Mouse (Mus musculus): ENCODE measurements at regions not wholly inside any gene's neighbourhood (a gene's known extent, or its start where the extent isn't known, plus 50 kb on each side); places are given as distances from the start of the nearest gene placed in this dataset.

DNA sequence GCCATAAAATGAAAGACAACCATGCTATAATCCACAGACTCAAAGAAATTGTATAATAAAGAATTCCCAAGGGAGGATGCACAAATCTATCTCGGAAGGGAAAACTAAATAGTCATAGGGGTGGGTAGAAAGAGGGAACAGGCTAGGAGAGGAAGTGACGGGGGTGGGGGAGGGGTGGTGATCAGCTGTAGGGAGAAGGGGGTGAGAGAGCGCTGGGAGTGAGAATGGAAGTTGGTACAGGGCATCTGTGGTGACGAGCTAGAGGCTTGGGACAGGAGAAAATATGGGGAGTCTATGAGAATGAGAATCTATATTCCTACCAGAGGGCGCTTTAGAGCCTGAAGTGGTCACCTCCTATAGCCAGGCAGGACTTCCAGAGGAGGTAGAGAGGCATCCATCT lies 229.2 kb upstream of the Zeb2 start:
- no peak for ATAC-seq

DNA sequence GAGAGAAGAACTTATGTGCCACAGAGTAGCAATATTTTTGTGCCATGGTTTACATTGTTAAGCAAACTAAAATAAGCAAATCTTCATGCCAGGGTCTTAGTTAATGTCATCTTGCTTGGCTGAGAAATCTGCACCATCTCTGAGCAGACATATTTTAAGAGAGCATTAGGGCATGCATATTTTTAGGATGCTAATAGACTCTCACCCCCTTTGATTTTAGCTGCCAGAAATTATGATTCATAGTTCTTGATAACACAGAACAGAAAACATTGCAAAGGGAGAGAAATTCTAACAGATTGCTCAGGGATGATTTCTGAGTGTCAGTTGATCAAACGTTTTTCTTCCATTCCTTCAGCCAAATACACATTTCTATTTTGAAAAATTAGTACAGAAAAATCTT lies 222.7 kb upstream of the Zeb2 start:
- ATAC-seq: no peak

DNA sequence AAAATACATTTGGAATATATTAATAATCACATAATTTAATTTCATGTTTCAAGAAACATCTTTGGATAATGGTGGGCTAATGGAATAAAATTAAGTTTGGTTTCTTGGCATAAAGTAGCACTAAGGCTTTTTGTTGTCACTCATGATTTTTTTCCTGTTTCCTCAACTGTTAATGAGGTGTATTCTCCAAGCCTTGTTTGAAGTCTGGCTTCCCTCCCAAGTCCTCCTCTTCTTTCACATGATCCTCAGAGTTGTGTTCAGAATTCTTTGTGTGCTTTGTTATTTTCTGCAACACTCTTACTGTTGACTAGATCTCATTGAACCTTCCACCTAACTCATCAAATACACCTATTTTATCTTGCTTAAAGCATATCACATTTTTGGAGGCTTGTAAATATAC lies 221.6 kb upstream of the Zeb2 start:
- no peak for ATAC-seq

- ATAC-seq: no peak
Measured at GRCm38 (mm10) chr2:45316945-45317565, 199.9 kb upstream of the Zeb2 start.

DNA sequence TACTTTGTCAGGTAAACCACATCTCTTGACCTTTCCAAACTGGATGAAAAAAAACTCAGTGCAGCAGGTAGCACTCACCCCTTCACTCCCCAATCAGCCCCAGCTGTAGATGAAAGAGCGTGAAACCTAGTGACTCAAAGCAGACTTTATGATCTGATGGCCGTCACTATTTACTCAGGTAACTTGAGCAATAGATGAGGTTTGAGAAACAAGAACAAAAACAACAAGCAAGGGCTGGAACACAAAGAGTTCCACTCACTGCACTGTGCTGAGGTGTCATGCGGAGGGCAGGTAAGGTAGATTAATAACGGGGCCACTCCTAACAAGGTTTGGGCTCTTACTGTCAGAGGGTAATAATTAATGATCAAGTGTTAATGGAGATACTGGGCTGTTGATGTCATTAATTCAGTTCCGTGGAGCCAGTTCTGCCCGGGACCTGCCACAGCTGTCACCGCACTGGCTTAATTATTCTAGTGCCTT lies 170.4 kb upstream of the Zeb2 start:
- no peak for ATAC-seq

GRCm38 (mm10) chr2:45283811-45284210 lies 166.6 kb upstream of the Zeb2 start:
- no peak for ATAC-seq

DNA sequence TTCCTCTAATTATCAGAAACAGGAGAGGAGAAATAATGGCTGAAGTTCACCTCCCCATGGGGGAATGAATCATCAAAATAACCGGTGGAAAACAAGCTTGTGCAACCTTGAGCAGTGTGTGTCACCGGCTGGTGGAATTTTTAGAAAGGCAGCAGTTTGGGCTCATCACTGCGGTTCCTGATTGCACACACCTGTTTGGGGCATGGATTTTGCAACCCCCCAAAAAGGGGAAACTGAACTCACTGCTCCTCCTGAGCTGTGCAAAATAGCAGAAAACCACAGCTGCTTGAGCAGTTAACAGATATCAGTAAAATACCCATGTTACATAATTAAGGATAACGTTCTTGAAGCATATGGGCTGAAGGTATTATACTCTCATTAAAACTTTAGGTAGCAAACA lies 162.3 kb upstream of the Zeb2 start:
- ATAC-seq: no peak

GRCm38 (mm10) chr2:45277602-45278001 lies 160.4 kb upstream of the Zeb2 start:
- ATAC-seq: no peak

GRCm38 (mm10) chr2:45276703-45277102 lies 159.5 kb upstream of the Zeb2 start:
- no peak for ATAC-seq

DNA sequence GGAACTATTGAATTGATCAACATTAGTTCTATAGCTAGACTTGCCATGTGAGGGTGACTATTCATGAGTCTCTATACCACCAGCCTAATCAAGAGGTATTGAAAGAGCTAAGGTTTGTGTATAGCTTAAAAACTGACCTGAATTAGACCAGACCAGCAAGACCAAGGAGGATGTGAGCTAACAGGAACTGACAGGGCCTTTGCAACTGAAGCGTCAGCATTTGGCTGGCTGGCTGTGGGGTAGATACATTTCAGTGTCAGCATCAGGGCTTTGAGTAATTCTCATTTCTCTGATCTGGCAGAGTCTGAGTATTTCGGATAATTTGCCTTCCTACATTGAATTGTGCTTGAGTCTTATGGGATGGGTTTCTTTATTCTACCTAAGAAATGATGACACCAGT lies 152.8 kb upstream of the Zeb2 start:
- no peak for ATAC-seq

DNA sequence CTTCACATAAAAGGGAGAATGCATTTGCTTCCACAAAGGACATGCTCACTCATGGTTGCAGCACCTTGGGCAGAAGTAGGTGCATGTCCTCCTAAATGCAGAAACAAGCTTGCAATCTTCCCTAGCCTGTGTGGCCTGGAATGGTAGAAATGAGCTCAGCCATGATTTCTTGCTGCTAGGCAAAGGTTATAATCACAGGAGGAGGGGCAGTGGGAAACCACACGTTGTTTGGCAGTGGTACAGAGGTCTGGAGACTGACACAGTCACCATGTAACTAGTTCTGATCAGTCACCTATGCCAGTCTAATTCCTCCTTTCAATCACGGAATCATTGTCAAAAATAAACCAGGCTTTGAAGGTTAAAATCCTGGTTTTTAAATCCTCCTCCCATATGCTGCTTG lies 148.6 kb upstream of the Zeb2 start:
- no peak for ATAC-seq

- no peak for ATAC-seq
Measured at GRCm38 (mm10) chr2:45261949-45262348, 144.8 kb upstream of the Zeb2 start.

DNA sequence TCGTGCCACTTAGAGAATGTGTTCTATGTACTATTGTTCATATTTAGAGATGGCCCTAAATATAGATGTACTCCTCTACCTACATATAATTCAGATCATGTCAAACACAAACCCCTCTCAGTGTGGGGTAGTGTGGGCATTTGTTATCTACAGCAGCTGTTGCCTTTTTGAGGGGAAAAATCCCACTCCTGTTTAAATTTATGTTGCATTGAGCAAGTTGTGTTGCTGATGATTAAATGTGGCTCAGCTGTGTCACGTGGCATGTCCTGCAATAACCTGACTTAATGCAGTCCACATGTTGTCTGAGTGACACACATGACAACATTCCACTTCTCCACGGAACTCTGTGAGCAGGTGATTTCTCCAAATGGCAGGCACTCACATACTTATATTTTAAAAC lies 141.7 kb upstream of the Zeb2 start:
- no peak for ATAC-seq

DNA sequence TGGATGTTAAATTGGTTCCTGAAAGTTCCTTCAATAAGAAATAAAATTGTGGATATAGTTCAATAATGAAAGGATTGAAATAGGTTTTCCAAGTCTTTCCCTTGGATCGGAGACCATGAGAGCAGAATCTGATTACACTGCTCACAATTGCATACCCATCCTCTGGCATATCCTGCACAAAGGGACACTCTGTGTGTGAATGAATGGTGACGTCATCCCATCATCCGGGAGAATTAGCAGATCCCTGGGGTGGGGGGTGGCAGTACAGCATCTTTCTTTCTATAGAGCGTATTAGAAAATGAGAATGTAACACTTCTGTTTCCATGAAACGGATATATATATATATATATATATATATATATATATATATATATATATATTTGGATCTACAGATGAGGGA lies 139.2 kb upstream of the Zeb2 start:
- no peak for ATAC-seq

GRCm38 (mm10) chr2:45253936-45254335 lies 136.7 kb upstream of the Zeb2 start:
- no peak for ATAC-seq

- ATAC-seq: no peak
Measured at GRCm38 (mm10) chr2:45252321-45252720, 135.1 kb upstream of the Zeb2 start.

- ATAC-seq: no peak
Measured at GRCm38 (mm10) chr2:45249658-45250057, 132.5 kb upstream of the Zeb2 start.

GRCm38 (mm10) chr2:45246061-45246945 lies 129.1 kb upstream of the Zeb2 start:
- no peak for ATAC-seq

- no peak for ATAC-seq
Measured at GRCm38 (mm10) chr2:45245506-45245905, 128.3 kb upstream of the Zeb2 start.

DNA sequence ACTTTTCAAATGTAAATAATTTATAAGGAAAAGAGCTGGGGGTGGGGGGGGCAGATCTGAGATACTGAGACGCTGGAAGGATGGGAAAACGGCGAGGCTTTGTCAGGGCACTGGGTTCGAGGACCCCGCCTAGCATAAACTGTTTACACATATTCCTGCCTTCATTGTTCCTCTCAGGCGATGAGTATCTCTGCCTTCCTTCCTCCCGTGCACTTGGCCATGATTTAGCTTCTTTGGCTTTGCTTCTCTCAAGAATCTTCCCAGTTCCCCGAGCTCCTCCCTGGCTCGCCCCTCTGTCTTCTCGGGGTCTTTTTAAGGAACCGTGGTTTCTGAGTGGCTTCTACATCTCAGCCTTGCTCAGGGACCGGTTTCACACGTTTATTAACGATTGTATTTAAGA lies 127.3 kb upstream of the Zeb2 start:
- no peak for ATAC-seq

GRCm38 (mm10) chr2:45239501-45240292 lies 122.5 kb upstream of the Zeb2 start:
- ATAC-seq: no peak

DNA sequence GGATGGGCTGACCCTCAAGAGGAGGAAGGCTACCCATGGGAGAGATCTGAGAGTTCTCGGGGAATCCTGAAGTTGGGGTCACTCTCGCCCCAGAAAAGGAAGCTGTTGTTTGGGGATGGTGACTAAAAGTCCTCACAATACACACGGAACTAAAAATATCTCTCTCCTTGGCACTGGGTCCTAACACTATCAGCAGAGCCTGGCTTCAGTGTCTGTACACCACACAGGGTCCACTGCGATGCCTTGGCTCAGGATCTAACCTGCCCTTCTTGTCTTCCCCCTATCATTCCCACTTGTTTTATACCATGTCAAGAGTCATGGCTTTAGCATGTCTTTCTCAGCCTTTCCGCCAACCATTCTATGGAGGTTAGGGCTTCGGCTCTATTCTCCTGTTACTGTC lies 121.8 kb upstream of the Zeb2 start:
- ATAC-seq: no peak

DNA sequence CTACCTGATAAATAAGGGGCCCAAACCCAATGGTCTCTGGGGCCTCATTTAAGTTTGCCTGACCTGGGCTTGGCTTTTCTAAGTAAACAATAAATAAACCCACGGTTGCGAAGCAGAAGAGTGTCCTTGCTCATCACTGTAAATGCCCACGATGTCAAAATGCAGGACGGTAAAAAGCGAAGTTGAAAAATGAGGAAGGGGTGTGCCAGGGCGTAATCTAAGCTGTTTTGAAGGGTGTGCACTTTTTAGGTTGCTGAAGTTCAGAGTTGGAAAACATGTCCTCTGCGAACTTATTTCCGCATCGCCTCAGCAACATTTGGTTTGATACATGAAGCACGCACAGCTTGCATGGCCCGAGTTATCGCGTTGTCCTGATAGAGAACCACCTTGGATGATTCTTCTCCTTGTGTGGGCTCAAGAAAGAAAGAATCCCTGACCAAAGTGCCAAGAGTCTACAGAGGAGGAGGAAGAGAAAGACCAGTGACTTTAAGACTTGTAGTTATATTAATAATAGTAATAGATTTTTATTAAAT lies 119.0 kb upstream of the Zeb2 start:
- no peak for ATAC-seq
